Mouse (Mus musculus): ENCODE results near the gene 1520401A03Rik. TPM values are rescaled to one million over a fixed set of nuclear protein-coding genes. Genes with fewer than 3 reads are reported as not detected.

The 1520401A03Rik gene
- total and polyA plus RNA-seq, 2 experiments from 2014 or later, result 0.26 TPM; not detected in 1

DNA sequence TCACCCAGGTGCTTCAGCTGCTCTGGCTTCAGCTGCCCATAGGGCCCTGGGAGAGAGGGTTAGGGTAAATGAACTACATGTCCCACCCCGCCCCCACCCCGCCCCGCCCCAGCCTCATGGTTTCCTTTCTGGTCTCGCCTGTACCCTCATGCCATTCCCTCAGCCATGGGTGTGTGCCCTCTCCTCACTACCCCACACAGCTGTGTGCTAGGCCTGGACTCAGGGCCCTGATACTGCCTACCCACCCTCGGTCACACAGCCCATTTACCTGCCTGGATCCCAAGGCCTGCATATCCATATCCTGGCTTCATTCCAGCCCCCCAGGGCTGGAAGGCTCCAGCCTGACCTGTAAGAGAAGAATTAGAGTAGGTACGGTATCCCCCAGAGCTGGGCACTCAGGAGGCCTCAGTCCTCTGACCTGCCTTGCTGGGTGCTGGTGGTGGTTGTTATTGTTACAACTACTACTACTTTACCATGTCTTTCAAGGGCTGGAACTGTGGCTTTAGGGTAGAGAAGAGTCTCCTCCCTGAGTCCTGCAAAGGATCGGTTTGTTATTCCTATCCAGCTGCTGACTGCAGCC lies 17.0 kb downstream of the 1520401A03Rik start:
- H3K4me1 ChIP-seq (ENCODE audit: insufficient read depth, low read length), result no peaks in the 10 kb centered on the region
- no peak overlapping the region for H3K4me2 ChIP-seq (ENCODE audit: low read depth, low read length)
- H3K27ac ChIP-seq, result no peak overlapping the region
- no peaks in the 10 kb centered on the region for H3K9me3 ChIP-seq (ENCODE audit: low read length)
- TF ChIP-seq CTCF (IDR thresholded peaks at IDR 0.05; ENCODE audit: low read depth), result no peak
- no peaks in the 10 kb centered on the region for H3K36me3 ChIP-seq (ENCODE audit: insufficient read depth, low read length)
- H3K27me3 ChIP-seq (ENCODE audit: insufficient read depth, low read length), result no peaks in the 10 kb centered on the region; the same call in 1 of the 2 replicates
- ATAC-seq (no peak; the same call in 1 of the 2 replicates), DNase-seq (ENCODE audit: low spot score) (no peak)
- WGBS, result 68% methylated on average over 7 of the region's 7 CpGs
- no peak overlapping the region for H3K4me3 ChIP-seq (ENCODE audit: low read length)
- no peak overlapping the region for H3K9ac ChIP-seq (replicated peaks; ENCODE audit: low read length)

- Histone ChIP-seq H3K9me3 (ENCODE audit: low read length) (no peaks in the 10 kb centered on the region), H3K4me2 (ENCODE audit: low read depth, low read length) (no peak overlapping the region), H3K4me1 (ENCODE audit: insufficient read depth, low read length) (no peaks in the 10 kb centered on the region), H3K9ac (replicated peaks; ENCODE audit: low read length) (no peak overlapping the region), H3K27me3 (ENCODE audit: insufficient read depth, low read length) (no peaks in the 10 kb centered on the region; the same call in 1 of the 2 replicates), H3K4me3 (ENCODE audit: low read length) (no peak overlapping the region), H3K27ac (no peak overlapping the region), H3K36me3 (ENCODE audit: insufficient read depth, low read length) (no peaks in the 10 kb centered on the region)
- ATAC-seq, result no peak; the same call in 1 of the 2 replicates
- WGBS, result 27% methylated on average over 7 of the region's 7 CpGs
- DNase-seq (ENCODE audit: low spot score), result peak; percentile 25
- TF ChIP-seq CTCF (IDR thresholded peaks at IDR 0.05; ENCODE audit: low read depth), result no peak
Observed at GRCm38 (mm10) chr17:23704741-23705140, 17.8 kb downstream of the 1520401A03Rik start.

GRCm38 (mm10) chr17:23703301-23703700 lies 19.3 kb downstream of the 1520401A03Rik start:
- no peak for TF ChIP-seq CTCF (IDR thresholded peaks at IDR 0.05; ENCODE audit: low read depth)
- H3K36me3 ChIP-seq (ENCODE audit: insufficient read depth, low read length), result no peaks in the 10 kb centered on the region
- no peaks in the 10 kb centered on the region for H3K4me1 ChIP-seq (ENCODE audit: insufficient read depth, low read length)
- ATAC-seq, result no peak
- H3K27ac ChIP-seq, result no peak overlapping the region
- no peak for DNase-seq (ENCODE audit: low spot score)
- no peak overlapping the region for H3K4me2 ChIP-seq (ENCODE audit: low read depth, low read length)
- 76% methylated on average over 9 of the region's 9 CpGs for WGBS
- H3K9ac ChIP-seq (replicated peaks; ENCODE audit: low read length), result no peak overlapping the region
- no peaks in the 10 kb centered on the region for H3K9me3 ChIP-seq (ENCODE audit: low read length)
- H3K27me3 ChIP-seq (ENCODE audit: insufficient read depth, low read length), result no peaks in the 10 kb centered on the region; the same call in 1 of the 2 replicates
- no peak overlapping the region for H3K4me3 ChIP-seq (ENCODE audit: low read length)

GRCm38 (mm10) chr17:23700079-23700478 lies 22.5 kb downstream of the 1520401A03Rik start:
- Histone ChIP-seq H3K9me3 (ENCODE audit: low read length) (no peaks in the 10 kb centered on the region), H3K4me1 (ENCODE audit: insufficient read depth, low read length) (no peaks in the 10 kb centered on the region), H3K36me3 (ENCODE audit: insufficient read depth, low read length) (no peaks in the 10 kb centered on the region), H3K4me2 (ENCODE audit: low read depth, low read length) (peak overlapping the region; percentile 97), H3K9ac (replicated peaks; ENCODE audit: low read length) (peak overlapping the region; percentile 64), H3K27me3 (ENCODE audit: insufficient read depth, low read length) (peaks cover 3% of the 10 kb centered on the region; the same call in 1 of the 2 replicates), H3K4me3 (ENCODE audit: low read length) (peak overlapping the region; percentile 71), H3K27ac (peak overlapping the region; percentile 67; the same call in 1 of the 2 replicates)
- TF ChIP-seq CTCF (IDR thresholded peaks at IDR 0.05; ENCODE audit: low read depth), result peak; percentile 87
- peak; percentile 97 for ATAC-seq
- DNase-seq (ENCODE audit: low spot score), result peak; percentile 96
- WGBS, result 0% methylated on average over 27 of the region's 28 CpGs

DNA sequence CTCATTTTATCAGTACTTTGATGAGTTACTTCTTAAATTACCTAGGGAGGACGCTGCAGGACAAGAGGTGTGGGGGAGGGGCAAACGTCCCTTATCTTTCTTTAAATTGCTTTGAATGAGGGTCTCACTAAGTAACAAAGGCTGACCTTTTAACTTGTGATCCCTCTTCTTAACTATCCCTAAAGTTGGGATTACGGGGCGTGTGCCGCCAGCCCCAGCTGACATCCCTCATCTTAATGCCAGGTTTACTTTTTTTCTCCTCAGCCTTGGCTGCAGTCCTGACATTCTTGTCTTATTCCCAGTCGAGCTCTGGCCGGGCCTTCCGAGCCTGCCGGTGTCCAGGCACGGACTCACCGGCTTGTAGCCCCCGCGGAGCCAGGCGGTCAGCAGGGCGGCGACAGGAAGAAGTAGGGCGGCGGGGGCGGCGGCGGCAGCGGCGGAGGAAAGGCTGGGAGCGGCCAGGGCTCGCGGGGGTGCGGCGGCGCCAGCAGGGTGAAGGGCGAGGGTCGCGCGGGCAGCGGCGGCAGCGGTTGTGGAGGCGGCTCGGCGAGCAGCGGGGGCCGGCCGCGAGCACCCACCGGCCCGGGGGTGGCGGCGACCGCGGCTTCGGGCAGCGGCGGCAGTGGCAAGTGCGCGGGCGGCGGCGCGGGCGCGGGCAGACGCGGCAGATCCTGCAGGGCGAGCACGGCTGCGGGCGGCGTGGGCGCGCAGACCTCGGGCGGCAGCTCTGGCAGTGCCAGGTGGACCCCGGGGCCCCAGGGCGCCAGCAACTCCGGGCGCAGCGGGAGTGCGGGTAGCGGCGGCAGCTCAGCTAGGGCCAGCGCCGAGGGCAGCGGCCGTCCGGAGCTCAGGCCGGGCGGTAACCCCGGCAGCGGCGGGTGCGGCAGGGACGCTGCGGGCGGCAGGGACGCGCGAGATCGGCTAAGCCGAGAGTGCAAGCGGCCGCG lies 23.2 kb downstream of the 1520401A03Rik start:
- no peaks in the 10 kb centered on the region for H3K36me3 ChIP-seq (ENCODE audit: insufficient read depth, low read length)
- TF ChIP-seq CTCF (IDR thresholded peaks at IDR 0.05; ENCODE audit: low read depth), result no peak
- peak overlapping the region; percentile 97 for H3K4me2 ChIP-seq (ENCODE audit: low read depth, low read length)
- no peaks in the 10 kb centered on the region for H3K9me3 ChIP-seq (ENCODE audit: low read length)
- H3K27me3 ChIP-seq (ENCODE audit: insufficient read depth, low read length), result peaks cover 3% of the 10 kb centered on the region; the same call in 1 of the 2 replicates
- peak overlapping the region; percentile 67 for H3K27ac ChIP-seq
- peak overlapping the region; percentile 71 for H3K4me3 ChIP-seq (ENCODE audit: low read length)
- peak overlapping the region; percentile 64 for H3K9ac ChIP-seq (replicated peaks; ENCODE audit: low read length)
- DNase-seq (ENCODE audit: low spot score) (no peak), ATAC-seq (peak; percentile 64)
- H3K4me1 ChIP-seq (ENCODE audit: insufficient read depth, low read length), result no peaks in the 10 kb centered on the region
- 2% methylated on average over 67 of the region's 101 CpGs for WGBS

DNA sequence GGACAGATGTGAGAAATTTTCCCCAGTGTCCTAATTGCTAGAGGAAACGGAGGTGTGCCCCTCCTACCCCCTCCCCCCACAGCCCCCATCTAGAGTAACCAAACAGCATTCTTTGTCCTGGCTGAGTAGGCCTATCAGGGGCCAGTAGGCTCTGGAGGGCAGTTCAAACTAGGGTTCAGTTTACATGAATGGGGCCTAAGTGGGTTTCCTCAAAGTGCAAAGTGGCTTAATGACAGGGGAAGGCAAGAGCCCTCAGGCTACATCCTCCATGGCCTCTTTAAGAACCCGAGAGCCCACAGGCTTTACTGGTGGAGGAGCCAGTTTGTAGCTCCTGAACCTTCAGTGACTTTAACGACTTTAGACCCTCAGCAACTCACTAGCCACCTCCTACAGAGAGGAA lies 26.8 kb downstream of the 1520401A03Rik start:
- WGBS, result 26% methylated on average over 3 of the region's 3 CpGs
- Histone ChIP-seq H3K4me2 (ENCODE audit: low read depth, low read length) (no peak overlapping the region), H3K9me3 (ENCODE audit: low read length) (no peaks in the 10 kb centered on the region), H3K4me3 (ENCODE audit: low read length) (no peak overlapping the region), H3K9ac (replicated peaks; ENCODE audit: low read length) (no peak overlapping the region), H3K27me3 (ENCODE audit: insufficient read depth, low read length) (0 out of 2 replicates have a peak, but pooled peaks cover 3% of the 10 kb centered on the region), H3K36me3 (ENCODE audit: insufficient read depth, low read length) (no peaks in the 10 kb centered on the region), H3K4me1 (ENCODE audit: insufficient read depth, low read length) (no peaks in the 10 kb centered on the region), H3K27ac (no peak overlapping the region)
- DNase-seq (ENCODE audit: low spot score) (no peak), ATAC-seq (no peak)
- TF ChIP-seq CTCF (IDR thresholded peaks at IDR 0.05; ENCODE audit: low read depth), result no peak

Data from hindbrain, postnatal 0 days (tissue).